Mouse (Mus musculus) cerebellum, adult 2 months (tissue): Measurements from ENCODE around the gene Tyms. TPM values are rescaled to one million over a fixed set of nuclear protein-coding genes. Genes with fewer than 3 reads are reported as not detected.

Source experiments
- DNase-seq, 2 experiments: peaks; one replicate each; pipeline ENCODE4 v3.0.0; 2021
- H3K27ac ChIP-seq: fragments of 200-500 bp; 2 replicates; pipeline ENCODE4 v1.5.1; 2012; ENCODE audit warnings: low read length, control low read depth, inconsistent platforms; ENCODE audit not compliant: insufficient read depth
- H3K27me3 ChIP-seq: fragments of 200-500 bp; 2 replicates; pipeline ENCODE4 v1.6.1; 2012; ENCODE audit warnings: inconsistent platforms, mild to moderate bottlenecking, low read length, moderate library complexity; ENCODE audit not compliant: control insufficient read depth, insufficient read depth
- H3K4me1 ChIP-seq: fragments of 200-500 bp; 2 replicates; pipeline ENCODE4 v1.6.1; 2011; ENCODE audit warnings: low read length; ENCODE audit not compliant: control insufficient read depth, insufficient read depth
- H3K4me3 ChIP-seq: fragments of 200-500 bp; replicated peaks from 2 replicates; pipeline ENCODE3; 2011; ENCODE audit warnings: mild to moderate bottlenecking, low read depth, low read length, control low read depth; ENCODE audit not compliant: insufficient read depth
- CTCF ChIP-seq: fragments of 200-500 bp; IDR thresholded peaks from 2 replicates; pipeline ENCODE4 v1.5.1; 2011; ENCODE audit warnings: low read depth, mild to moderate bottlenecking, control low read depth, low read length, moderate library complexity, borderline replicate concordance; ENCODE audit not compliant: insufficient read depth
- POLR2A ChIP-seq: fragments of 200-500 bp; IDR thresholded peaks from 2 replicates; pipeline ENCODE4 v1.6.1; 2011; ENCODE audit warnings: low read length, control low read depth, borderline replicate concordance; ENCODE audit not compliant: insufficient read depth
- WGBS: fragments of 180-500 bp; shearing (Covaris S2); methylation state at CpG from one replicate; pipeline ENCODE4 v1.1.7; 2018; 5-methylcytosine and 5-hydroxymethylcytosine counted together
- polyA plus RNA-seq: library from polyadenylated mRNA; depleted of rRNA; stranded (reverse); fragments of >200 nt; gene quantifications from 2 replicates; pipeline ENCODE4 v1.2.3, GENCODE M21; 2012; rRNA removed

Gene Tyms
- polyA plus RNA-seq, 1 experiment, result 3.5 TPM

DNA sequence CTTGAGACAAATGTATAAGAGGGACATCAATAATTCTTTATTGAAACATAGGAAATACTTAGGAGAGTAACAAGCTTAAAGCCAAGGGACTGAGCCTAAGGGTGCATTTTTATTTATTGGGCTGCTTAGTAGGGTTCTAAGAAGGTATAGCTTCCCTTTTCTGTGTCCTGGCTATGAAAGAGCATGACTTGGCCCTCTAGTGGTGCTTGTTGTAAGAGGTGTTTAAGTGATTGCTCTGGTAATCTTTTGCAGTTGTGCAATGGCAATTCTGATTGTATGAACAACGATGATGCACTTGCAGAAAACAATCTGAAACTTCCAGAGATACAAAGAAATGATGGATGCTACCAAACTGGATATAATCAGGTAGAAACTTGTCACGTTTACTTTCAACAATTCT lies 58.8 kb downstream of the Tyms start:
- Histone ChIP-seq H3K27me3 (no peaks in the 10 kb centered on the region), H3K4me1 (no peaks in the 10 kb centered on the region), H3K27ac (no peak overlapping the region), H3K4me3 (no peak overlapping the region)
- TF ChIP-seq CTCF (no peak), POLR2A (no peak)
- DNase-seq, result no peak
- WGBS, result 69% methylated on average over 2 of the region's 2 CpGs

DNA sequence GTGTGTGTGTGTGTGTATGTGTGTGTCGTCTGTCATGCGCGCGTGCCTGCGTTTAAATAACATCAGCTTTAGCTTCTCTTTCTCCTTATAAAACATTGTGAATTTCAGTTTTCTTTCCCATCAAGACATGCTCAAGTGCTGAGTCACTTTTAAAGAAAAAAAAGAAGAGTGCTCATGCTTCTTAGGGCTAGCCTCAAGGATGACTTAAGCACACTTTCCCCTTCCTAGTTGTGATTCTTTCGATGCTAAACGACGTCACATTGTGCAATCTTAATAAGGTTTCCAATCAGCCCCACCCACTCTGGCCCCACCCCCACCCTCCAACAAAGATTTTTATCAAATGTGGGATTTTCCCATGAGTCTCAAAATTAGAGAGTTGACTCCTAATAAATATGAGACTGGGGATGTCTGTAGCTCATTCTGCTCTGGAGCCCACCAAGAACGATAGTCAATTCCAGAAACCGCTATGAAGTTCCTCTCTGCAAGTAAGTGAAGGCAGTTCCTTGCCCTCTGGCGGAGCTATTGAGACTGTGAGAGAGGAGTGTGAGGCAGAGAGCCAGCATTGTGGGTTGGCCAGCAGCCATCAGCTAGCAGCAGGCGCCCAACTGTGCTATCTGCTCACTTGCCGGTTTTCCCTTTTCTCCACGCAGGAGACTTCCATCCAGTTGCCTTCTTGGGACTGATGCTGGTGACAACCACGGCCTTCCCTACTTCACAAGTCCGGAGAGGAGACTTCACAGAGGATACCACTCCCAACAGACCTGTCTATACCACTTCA lies 60.5 kb downstream of the Tyms start, which contains the start of gene Il6:
Il6 (plus strand) TSS at position 389 of the 778 bp plus-strand sequence.
- Histone ChIP-seq H3K27me3 (no peaks in the 10 kb centered on the region), H3K4me3 (no peak within 1 kb of the TSS), H3K27ac (no peak within 1 kb of the TSS), H3K4me1 (no peaks in the 10 kb centered on the region)
- WGBS, result 30% methylated on average over 16 of the region's 16 CpGs
- DNase-seq, result peak; percentile 87 to 89
- peak; percentile 39 for TF ChIP-seq CTCF
- TF ChIP-seq POLR2A, result no peak

Other genes starting within 250 kb of the Tyms start
- gene Il6, start 60.5 kb downstream of the Tyms start, polyA plus RNA-seq, result not detected in 2 replicates
- 23.7 and 25.6 TPM in 2 replicates for gene Garem2, start 31.5 kb upstream of the Tyms start, polyA plus RNA-seq
- gene 3110082J24Rik, start 32.5 kb upstream of the Tyms start, polyA plus RNA-seq, result 7.0 and 7.6 TPM in 2 replicates
- 88.2 and 89.6 TPM in 2 replicates for gene Hadha, start 81.5 kb upstream of the Tyms start, polyA plus RNA-seq
- gene Hadhb, start 81.6 kb upstream of the Tyms start, polyA plus RNA-seq, result 129 and 148 TPM in 2 replicates
- gene Adgrf3, start 132.1 kb upstream of the Tyms start, polyA plus RNA-seq, result not detected in 2 replicates
- gene Selenoi, start 159.0 kb upstream of the Tyms start, polyA plus RNA-seq, result 33.9 and 38.0 TPM in 2 replicates
- gene Drc1, start 207.8 kb upstream of the Tyms start, polyA plus RNA-seq, result 2.4 and 2.5 TPM in 2 replicates